Mouse (Mus musculus) common myeloid progenitor, adult 5-6 weeks (primary cell): ENCODE measurements at regions not wholly inside any gene's neighbourhood (a gene's known extent, or its start where the extent isn't known, plus 50 kb on each side); places are given as distances from the start of the nearest gene placed in this dataset.

ENCODE experiments used
- ATAC-seq: replicated peaks from 2 replicates; pipeline ENCODE4 v1.8.0; 2016; ENCODE audit warnings: low read depth, mild to moderate bottlenecking, moderate TSS enrichment, inconsistent platforms; ENCODE audit not compliant: poor library complexity, severe bottlenecking

DNA sequence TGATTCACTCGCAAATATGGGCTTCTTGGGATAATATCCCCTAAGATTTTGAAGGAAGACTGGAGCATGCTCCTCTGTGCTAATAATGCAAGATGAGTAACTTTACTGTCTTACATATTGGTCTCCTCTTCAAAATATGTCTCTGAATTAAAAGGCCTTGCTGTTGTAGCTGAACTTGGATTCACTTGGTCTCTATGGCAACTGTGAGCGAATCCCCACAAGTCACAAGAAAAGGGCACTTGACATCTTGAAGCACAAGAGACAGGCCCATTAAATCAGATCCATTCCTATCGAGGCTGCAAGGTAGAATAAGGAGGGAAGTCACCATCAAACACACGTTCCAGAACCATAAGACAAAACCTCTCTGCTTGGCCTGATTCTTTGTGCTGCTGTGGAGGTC is 121.6 kb upstream of the Mylip start:
- ATAC-seq = no peak

DNA sequence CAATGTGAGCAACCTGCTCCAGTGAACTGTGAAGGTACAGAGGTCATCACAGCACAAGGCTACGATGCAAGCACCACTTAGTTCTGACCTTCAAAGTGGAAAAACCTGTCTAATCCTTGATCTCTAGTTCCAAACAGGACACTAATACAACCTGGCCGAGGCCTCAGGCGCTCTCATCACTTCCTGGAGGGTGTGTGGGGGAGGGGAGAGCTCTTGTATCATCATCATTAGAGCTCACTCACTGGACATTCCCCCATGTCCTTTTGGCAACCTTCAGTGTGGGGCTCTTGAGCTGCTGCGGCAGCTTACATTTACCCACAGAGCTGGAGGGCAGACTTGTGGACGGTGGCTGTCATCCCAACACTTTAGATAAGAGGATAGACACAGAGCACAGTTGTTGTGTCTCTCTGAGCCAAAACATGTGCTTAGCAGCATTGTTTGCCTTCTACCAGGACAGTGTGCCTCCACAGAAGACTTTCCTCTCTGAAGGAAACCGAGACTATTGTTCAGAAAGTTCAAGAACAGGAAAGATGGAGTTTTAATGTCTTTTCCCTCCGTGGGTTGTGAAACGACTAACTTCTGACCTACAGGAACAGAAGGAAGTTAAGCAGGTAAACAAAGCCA is 115.2 kb upstream of the Mylip start:
- ATAC-seq = no peak

DNA sequence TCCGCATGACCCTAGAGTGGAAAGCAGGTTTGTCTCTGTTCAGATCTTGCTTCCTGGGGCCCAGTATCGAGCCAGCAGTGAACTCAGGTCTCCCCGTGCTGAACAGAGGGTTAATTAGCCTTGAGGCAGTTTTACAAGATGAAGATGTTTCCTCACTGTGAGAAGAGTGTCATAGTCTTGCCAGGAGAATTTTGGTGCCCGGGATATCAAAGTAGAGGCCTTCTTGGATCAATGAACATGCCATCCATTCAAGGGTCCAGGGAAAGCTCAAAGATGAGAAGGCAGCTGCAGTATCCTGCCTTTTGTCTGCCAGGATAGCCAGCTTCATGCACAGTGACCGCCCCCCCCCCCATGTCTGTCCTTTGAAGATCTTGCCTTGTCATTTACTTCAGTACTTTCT is 114.2 kb upstream of the Mylip start:
- no peak for ATAC-seq

DNA sequence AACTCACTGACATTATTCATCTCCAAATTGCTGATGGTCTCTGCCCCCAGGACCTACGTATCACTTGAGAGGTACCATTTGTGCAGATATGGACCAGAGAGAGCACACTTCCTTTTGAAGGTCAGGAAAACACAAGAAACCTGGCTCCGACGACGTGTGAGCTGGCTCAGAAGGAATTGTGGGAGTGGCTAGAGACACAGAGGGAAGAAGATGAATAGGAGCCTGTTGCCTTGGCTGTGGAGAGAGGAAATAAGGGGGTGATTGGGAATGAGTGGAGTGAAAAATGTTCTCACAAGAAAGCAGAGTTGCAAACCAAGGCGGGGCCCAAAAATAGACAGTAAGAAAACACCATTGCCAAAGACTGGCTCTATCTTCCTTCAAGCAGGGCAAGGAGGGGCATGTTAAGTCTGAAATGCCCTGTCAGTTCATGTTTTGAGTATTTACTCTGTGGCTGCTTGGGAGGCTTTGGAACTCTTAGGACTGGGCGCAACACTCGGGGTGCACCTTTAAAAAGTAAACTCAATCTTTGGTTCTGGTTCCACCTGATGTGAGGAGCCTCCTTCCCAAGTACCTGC is 111.6 kb upstream of the Mylip start:
- no peak for ATAC-seq

DNA sequence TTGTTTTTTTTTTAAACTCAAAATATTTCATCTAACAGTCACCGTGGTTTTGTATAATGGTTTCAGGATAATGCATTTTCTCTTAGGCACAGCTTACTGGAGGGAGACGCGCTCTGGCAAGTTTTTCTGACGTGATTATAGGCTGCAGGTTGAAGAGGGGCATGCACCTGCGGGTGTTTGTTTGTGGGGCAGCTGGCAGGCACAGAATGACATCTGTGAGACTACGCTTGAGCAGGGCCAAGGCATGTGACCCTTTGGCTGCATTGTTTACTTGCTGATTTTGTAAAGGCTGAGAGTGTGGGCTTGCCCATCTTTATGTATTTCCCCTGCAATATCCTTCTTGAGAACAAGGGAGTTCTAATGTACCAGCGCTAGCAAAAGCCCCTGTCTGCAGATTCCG is 108.4 kb upstream of the Mylip start:
- ATAC-seq = no peak

DNA sequence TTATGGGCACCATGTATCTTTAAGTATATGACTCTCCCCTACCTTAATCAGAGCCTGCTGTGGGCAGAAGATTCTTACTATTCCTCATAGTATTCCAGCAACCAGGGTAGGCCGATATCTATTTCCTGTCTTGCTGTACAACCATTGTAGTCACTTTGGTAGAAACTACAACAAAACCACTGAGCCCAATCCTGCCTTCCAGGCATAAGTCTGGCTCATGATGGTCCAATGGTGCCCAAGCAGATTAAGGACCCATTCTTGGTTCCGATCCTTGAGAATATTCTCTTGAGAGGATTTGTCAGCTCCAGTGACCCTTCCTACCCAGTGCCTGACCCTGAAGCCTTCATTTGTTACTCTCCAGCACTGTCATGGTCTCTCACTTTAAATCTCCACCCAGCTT is 102.9 kb upstream of the Mylip start:
- no peak for ATAC-seq

DNA sequence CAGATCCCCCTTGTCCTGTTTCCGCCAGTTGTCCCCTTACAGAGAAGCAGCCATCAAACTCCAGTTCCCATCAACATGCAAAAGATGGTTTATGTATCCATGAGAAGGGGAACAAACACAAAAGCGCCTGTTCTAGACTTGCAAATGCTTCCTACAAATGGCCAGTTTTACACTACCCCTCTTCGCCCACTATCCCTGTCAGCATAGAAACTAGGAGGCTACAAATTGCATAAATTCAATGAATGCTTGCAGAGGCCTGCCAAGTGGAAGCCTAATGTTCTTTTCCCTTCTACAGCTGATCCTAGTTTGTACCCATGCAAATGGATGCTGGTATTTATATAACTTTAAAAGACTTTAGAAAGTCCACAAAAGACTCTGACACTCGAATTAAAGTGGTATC is 102.3 kb upstream of the Mylip start:
- no peak for ATAC-seq

DNA sequence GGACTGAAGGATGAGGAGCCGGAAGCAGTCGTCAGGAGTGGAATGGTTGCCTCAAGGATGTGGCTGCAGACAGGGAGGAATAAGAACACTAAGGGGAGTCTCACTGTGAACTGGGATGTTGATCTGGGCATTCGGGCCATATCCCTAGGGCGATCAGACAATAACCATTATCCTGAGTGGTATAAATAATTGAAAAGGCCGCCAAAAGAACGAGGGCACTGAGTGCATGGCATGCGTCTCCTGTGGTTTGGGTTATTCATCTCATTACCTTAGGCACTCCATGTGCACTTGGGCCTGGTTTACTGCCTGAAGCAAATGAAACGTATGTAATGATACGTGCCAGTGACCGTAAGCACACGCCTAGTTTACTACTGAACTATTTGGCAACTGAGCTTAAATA is 99.6 kb upstream of the Mylip start:
- no peak for ATAC-seq

DNA sequence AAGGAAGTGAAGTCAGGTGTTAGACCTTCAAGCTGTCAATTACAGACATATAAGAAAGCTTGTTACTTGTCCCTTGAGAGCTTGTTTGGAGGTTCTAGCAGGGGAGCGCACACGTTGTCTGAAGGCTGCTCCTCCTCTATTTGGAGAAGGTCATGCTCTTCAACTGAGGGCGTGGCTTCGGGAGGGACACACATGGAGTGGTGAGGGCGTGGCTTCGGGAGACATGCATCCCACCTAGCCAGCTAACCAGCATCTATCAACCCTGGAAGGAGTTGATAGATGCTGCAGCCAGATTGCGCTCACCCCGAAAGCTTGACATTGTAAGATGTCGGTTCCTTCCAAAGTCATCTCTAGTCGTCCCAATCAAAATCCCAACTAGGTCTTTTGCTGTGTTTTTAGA is 94.9 kb upstream of the Mylip start:
- ATAC-seq = no peak

DNA sequence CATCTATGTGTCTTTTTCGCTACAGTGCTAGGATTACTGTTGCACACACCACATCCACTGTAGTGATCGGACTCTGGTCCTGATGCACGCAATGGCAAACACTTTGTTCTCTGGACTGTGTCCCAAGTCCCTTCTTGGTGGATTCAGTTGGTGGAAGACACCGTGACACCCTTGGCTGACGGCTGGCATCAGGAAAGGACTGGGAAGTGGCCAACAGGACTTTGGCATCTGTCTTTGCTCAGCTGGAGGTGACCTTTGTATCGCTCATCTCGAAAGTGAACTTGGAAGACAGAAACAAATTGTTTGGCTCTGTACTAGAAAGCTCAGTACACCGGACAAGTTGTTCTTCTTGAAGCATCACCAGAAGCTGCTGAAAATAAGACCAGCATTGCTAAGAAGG is 88.9 kb upstream of the Mylip start:
- ATAC-seq = no peak

DNA sequence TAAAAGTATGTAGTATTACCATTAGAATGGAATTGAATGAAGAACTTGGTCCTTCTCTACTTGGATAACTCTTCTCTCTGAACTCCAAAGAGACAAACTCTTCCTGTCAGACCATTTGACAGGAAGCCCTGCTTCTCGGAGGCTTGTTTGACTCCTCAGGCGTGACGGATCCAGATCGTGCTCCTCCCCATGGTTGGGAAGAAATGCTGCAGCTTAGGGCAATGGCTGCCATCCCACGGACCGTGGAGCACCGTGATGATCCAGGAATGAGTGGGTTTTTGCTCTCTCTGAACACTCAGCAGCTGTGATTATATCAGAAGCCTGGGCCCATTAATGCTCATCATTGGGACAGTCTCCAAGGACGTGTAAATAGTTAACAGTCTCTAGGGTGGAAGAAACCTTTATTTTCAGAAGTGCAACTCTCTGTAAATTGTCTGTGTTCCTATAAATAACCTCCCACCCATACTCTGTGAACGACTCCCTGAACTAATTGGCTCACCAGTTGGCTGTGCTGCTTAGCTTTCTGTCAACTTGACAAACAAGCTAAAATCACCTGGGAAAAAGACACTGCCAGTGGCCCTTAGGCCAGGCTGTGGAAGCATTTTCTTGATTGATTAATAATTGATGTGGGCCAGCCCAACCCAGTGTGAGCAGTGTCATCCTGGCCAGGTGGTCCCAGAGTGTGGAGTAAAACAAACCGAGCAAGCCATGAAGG is 88.2 kb upstream of the Mylip start:
- no peak for ATAC-seq

DNA sequence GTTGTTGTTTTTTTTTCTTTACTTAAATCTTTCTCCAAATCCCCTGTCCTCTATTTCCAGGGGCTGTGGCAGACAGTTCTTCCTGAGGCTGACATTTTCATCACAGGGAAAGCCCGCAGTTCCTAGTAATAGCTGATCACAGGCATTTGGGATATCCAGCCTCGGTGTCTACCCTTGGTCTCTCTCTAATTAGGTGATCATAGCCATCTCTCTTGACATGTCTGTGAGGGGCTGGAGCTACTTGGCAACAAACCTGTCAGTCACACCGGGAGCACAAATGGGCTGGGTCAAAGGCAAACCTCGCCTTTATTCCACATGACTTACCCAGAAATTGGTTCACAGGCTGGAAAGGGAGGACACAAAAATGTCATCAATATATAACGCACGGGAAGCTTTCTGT is 86.7 kb upstream of the Mylip start:
- no peak for ATAC-seq

DNA sequence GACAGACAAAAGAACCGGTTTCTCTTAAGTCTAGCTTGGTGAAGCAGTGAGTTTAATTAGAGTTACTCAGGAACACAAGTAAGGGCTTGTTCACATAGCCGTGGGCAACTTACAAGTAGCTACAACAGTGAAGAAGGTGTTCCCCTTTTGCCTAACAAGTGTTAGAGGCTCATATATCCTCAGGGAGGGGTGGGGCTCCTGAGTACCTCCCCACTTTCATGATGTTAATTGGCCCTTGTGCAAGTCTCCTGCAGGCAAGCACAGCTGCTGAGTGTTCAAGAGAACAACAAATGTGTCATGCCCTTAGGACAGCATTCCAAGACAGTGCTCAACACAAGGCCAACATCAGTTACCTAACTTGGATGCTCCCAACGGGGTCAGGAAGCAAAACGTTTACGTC is 83.4 kb upstream of the Mylip start:
- no peak for ATAC-seq

DNA sequence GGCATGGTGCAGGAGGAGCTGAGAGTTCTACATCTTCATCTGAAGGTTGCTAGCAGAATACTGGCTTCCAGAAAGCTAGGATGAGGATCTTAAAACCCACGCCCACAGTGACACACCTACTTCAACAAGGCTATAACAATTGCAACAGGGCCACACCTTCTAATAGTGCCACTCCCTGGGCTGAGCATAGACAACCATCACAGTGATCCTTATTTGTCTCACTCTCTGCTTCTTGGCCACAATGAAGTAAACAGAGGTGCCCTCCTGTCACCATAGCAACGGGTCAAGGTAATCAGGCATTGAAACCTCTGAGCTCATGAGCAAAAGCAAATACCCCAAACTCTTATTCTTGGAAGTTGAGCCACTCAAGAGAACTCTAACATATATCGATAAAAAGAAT is 82.3 kb upstream of the Mylip start:
- no peak for ATAC-seq

DNA sequence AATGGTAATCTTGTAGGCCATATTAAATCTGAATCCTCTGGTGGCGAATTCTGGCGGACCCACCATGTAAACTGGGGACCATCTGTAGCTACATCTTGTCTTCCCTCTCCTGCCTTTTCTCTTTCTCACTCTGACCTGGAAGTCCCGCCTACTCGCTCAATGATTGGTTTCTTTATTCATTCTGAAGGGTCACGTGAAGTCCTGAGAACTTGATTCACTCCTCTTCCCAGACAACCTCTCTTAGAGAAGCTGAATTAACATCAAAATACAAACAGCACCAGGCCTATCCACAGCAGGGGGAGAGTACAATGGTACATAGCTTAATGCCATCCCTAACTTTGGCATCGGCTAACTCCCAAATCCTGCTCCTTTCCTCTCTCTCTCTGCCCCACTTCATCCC is 69.9 kb upstream of the Mylip start:
- ATAC-seq = no peak

DNA sequence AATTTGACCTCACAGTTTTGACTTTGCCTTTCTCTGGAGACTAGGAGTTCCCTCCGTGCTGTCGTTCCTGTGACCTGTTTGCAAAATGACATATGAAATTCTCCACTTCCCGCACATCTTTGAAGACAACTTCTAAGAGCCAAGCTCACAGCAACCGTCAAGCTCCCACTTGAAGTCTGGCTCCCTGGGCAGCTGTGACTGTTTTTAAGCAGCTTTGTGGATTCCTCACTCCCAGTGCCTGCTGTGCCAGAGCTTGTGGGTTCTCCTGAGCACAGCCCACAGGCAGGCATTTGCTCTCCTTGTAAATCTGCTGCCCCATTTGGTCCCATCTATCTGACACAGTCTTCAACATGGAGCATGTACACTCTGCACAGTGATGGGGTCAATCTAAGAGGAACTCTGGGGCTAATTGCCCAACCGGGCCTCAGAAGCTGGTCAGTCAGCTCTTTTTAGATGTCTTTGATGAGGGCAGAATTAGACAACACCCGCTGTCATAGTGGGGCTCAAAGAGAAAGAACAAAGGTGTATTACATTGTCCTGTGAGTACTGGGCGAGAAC is 63.7 kb upstream of the Mylip start:
- no peak for ATAC-seq

DNA sequence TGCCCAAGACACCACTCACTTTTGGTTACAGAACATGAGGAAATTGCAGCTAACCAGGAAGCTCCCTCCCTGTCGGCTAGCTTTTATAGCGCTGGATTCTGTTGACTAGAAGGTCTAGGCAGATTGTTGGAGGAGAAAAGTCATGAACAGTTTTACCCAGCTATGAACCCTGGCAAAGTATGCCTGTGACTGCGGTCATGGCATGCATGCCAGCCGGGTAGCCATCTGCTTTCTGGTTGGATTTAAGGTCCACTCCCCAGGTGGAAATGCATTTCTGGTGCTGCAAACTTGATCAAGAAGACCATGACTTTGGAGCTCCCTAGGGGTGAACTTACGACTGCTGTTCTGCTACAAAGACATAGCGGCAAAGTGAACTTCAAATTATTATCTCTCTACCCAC is 62.8 kb upstream of the Mylip start:
- no peak for ATAC-seq

DNA sequence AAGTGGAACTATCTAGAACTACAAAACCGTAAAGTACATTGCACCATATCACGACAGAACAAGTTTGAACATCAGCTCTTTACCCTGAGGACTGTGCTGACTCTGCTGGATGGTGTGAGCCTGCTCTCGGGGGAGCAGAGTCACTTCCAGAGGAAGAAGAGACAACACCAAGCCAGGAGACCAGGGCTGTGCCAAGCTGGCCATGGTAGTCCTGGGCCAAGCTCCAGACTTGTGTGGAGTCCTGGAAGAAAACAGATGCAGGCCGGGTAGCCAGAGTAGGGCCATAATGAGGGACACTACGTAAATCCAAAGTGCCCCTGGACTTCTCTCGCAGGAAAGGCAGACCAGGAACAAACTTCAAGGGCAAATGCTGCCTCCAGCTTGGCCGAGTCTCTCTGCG is 59.0 kb upstream of the Mylip start:
- ATAC-seq = no peak

DNA sequence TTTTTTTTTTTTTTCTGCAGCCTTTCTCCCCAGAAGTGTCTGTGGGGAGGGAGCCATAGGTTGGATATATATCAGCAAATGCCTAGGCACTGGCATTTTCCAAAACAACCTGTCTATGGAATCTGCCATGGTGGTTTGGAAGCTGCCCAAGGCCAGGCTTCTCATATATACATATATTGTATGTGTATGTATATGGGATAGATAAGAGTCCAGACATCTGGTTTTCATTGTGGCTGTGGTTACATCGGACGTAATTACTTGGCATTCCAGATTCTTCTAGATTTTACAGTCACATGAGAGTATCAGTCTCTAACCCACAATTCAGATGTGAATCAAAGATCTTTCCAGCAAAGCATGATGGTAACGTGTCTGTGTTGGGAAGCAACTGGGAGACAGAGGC is 57.5 kb upstream of the Mylip start:
- no peak for ATAC-seq

DNA sequence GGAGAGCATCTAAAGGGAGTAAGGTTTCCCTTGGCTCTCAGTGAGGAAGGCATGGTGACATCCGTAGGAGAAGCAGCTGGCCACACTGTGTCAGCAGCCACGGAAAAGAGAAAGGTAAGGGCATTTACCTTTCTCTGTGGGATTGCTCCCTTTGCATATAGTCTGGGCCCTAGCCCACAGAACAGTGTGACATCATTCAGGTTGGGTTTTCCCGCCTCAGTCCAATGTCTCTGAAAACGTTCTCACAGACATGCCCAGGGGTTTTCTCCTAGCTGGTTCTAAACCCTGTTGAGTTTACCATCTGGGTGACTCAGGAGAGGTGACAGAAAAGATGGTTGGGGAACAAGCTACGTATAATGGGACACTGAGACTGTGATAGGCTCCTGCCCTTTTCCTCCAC is 55.9 kb upstream of the Mylip start:
- no peak for ATAC-seq
